Mouse (Mus musculus) thymus, adult 2 months (tissue): ENCODE measurements around the gene P3h1.

Experiments used
- CTCF ChIP-seq: fragments of 200-500 bp; IDR thresholded peaks from 2 replicates; pipeline ENCODE4 v1.5.1; 2012; ENCODE audit warnings: mild to moderate bottlenecking, control low read depth, low read length, moderate library complexity, borderline replicate concordance; ENCODE audit not compliant: control insufficient read depth, poor library complexity, insufficient read depth; ENCODE audit errors: extremely low read depth
- POLR2A ChIP-seq: fragments of 200-500 bp; IDR thresholded peaks from 2 replicates; pipeline ENCODE4 v1.6.1; 2012; ENCODE audit warnings: mild to moderate bottlenecking, low read length, control low read depth, moderate library complexity; ENCODE audit not compliant: control insufficient read depth, poor library complexity, insufficient read depth; ENCODE audit errors: extremely low read depth

GRCm38 (mm10) chr4:119195582-119196320, 37.0 kb upstream of the P3h1 start:
- TF ChIP-seq POLR2A (no peak), CTCF (no peak)
